Mouse (Mus musculus) MEL (cell line): Measurements from ENCODE around the gene Rln1.
A peak's percentile ranks its signal among the peaks of the same experiment; 100 is the strongest.

Source experiments
- CHD1 ChIP-seq: IDR thresholded peaks from 2 replicates; pipeline ENCODE4 v1.6.1; 2012; ENCODE audit warnings: low read depth, mild to moderate bottlenecking, inconsistent platforms, low read length, improper control_type of control experiment
- CHD2 ChIP-seq: IDR thresholded peaks from 2 replicates; pipeline ENCODE4 v1.6.1; 2011; ENCODE audit warnings: low read length, improper control_type of control experiment
- CTCF ChIP-seq, 3 experiments: IDR thresholded peaks in 2 of 3; conservative IDR thresholded peaks in 1 of 3; 2 replicates each; pipeline ENCODE4 v1.5.1; 2011 to 2012; ENCODE audit warnings: low read length in 3 of 3, low read depth in 2 of 3, mild to moderate bottlenecking in 2 of 3, improper control_type of control experiment in 1 of 3, inconsistent platforms in 1 of 3, mixed read lengths in 1 of 3, moderate library complexity in 1 of 3; ENCODE audit not compliant: control insufficient read depth in 1 of 3, insufficient read depth in 1 of 3, poor library complexity in 1 of 3, severe bottlenecking in 1 of 3
- EP300 ChIP-seq, 2 experiments: IDR thresholded peaks; 2 replicates each; pipeline ENCODE4 v1.6.1; 2011; ENCODE audit warnings: improper control_type of control experiment in 2 of 2, low read length in 2 of 2, low read depth in 1 of 2, mild to moderate bottlenecking in 1 of 2
- GABPA ChIP-seq: IDR thresholded peaks from 2 replicates; pipeline ENCODE4 v1.6.1; 2012; ENCODE audit warnings: low read depth, mild to moderate bottlenecking, inconsistent platforms, low read length, improper control_type of control experiment, moderate library complexity
- GATA1 ChIP-seq: IDR thresholded peaks from 2 replicates; pipeline ENCODE4 v1.6.1; 2011; ENCODE audit warnings: low read depth, low read length, improper control_type of control experiment
- MAFK ChIP-seq: IDR thresholded peaks from 2 replicates; pipeline ENCODE4 v1.6.1; 2011; ENCODE audit warnings: low read depth, mild to moderate bottlenecking, low read length, improper control_type of control experiment, borderline replicate concordance
- MEF2A ChIP-seq: IDR thresholded peaks from 2 replicates; pipeline ENCODE4 v1.6.1; 2014; ENCODE audit warnings: low read depth, mild to moderate bottlenecking, inconsistent platforms, low read length, improper control_type of control experiment; ENCODE audit not compliant: poor library complexity, insufficient replicate concordance, severe bottlenecking; ENCODE audit errors: extremely low read depth
- POLR2A ChIP-seq, 2 experiments: IDR thresholded peaks; 2 replicates each; pipeline ENCODE4 v1.6.1; 2011 to 2012; ENCODE audit warnings: low read length in 2 of 2, mild to moderate bottlenecking in 2 of 2, control low read depth in 1 of 2, improper control_type of control experiment in 1 of 2, low read depth in 1 of 2, moderate library complexity in 1 of 2; ENCODE audit not compliant: control insufficient read depth in 1 of 2, insufficient read depth in 1 of 2, poor library complexity in 1 of 2
- POLR2AphosphoS2 ChIP-seq: IDR thresholded peaks from 2 replicates; pipeline ENCODE4 v1.6.1; 2011; ENCODE audit warnings: low read length, improper control_type of control experiment
- POLR2AphosphoS5 ChIP-seq: IDR thresholded peaks from 2 replicates; pipeline ENCODE4 v1.6.1; 2012; ENCODE audit warnings: low read depth, borderline replicate concordance, mild to moderate bottlenecking, inconsistent platforms, low read length, moderate library complexity, mixed read lengths
- TAL1 ChIP-seq: IDR thresholded peaks from 2 replicates; pipeline ENCODE4 v1.6.1; 2012; ENCODE audit warnings: mild to moderate bottlenecking, inconsistent platforms, low read length, moderate library complexity, mixed read lengths
- USF2 ChIP-seq, 2 experiments: IDR thresholded peaks; 2 replicates each; pipeline ENCODE4 v1.6.1; 2011 to 2012; ENCODE audit warnings: improper control_type of control experiment in 2 of 2, low read length in 2 of 2, borderline replicate concordance in 1 of 2, inconsistent platforms in 1 of 2, low read depth in 1 of 2, mild to moderate bottlenecking in 1 of 2; ENCODE audit not compliant: insufficient read depth in 1 of 2

DNA sequence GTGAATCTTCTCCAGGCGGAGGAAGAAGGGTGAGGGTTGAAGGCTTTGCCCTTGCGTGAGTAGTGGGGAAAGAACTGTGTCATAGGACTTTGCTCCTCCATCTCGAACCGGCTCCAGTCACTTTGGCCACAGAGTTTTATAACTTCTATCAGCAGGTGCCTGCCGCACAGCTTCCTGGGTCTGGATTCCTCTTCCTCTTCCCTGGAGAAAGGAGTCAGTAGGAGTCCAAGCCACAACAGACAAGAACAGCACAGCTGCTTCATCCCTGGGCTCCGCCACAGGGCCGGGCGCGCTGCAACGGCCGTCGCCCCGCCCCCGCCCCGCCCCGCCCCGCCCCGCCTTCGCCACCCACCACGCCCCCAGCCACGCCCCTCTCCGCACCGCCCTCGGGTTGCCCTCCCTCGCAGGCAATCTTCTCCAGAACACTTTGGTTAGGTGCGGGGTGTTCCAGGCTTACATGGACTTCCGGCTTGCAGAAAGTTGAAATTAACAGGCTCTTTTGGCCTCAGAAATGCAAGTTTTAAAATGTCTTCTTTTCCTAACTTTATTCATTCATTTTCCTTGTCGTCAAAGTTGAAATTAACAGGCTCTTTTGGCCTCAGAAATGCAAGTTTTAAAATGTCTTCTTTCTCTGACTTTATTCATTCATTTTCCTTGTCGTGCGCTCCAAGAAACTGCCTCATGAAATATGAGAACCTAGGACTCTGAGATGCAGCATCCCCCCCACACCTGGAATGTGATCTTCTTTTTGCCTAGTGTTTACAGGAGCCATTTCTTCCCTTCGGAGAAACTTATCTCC is 9.2 kb downstream of the Rln1 start, which contains the start of gene Insl6:
- TF ChIP-seq CHD1, result 0 out of 2 replicates have a peak, but pooled peaks have one; percentile 27
- peak; percentile 31 to 37; a peak in 1 of 4 replicates for TF ChIP-seq EP300 (IDR thresholded peaks at IDR 0.05; ENCODE audit: low read depth in 1 of 2, low read length in 2 of 2)
- TF ChIP-seq POLR2A (IDR thresholded peaks at IDR 0.05; ENCODE audit: control insufficient read depth in 1 of 2, insufficient read depth in 1 of 2, low read depth in 1 of 2, low read length in 2 of 2, poor library complexity in 1 of 2), result peak; percentile 60 to 93; a peak in 2 of 4 replicates
- no peak for TF ChIP-seq CTCF (IDR thresholded peaks at IDR 0.05 in 2 of 3, conservative IDR thresholded peaks at IDR 0.05 in 1 of 3; ENCODE audit: control insufficient read depth in 1 of 3, insufficient read depth in 1 of 3, low read depth in 2 of 3, low read length in 3 of 3, poor library complexity in 1 of 3, severe bottlenecking in 1 of 3)
- peak; percentile 42; the same call in 1 of the 2 replicates for TF ChIP-seq POLR2AphosphoS5
- TF ChIP-seq TAL1, result no peak
- peak; percentile 92; the same call in 1 of the 2 replicates for TF ChIP-seq POLR2AphosphoS2
- no peak; the same call in 1 of the 2 replicates for TF ChIP-seq GATA1
- no peak for TF ChIP-seq USF2 (IDR thresholded peaks at IDR 0.05; ENCODE audit: borderline replicate concordance in 1 of 2, insufficient read depth in 1 of 2, low read depth in 1 of 2, low read length in 2 of 2)
- no peak for TF ChIP-seq MEF2A
- TF ChIP-seq CHD2, result no peak
- 0 out of 2 replicates have a peak, but pooled peaks have one; percentile 11 for TF ChIP-seq GABPA
- no peak for TF ChIP-seq MAFK
